Mouse (Mus musculus) megakaryocyte progenitor cell, adult 5-6 weeks (primary cell): ENCODE measurements around the gene Fgf18. TPM values are rescaled to one million over a fixed set of nuclear protein-coding genes. Genes with fewer than 3 reads are reported as not detected.

Experiments used
- ATAC-seq: replicated peaks from 2 replicates; pipeline ENCODE4 v1.8.0; 2016; ENCODE audit warnings: mild to moderate bottlenecking, moderate TSS enrichment, inconsistent platforms; ENCODE audit not compliant: poor library complexity
- total RNA-seq, 2 experiments: library from RNA; stranded (forward) in 1 of 2; stranded (reverse) in 1 of 2; fragments of 157-497, 149-512 nt in 1 of 2; fragments of 200-1000 nt in 1 of 2; gene quantifications; 2 replicates each; pipeline versions ENCODE4 v1.2.3 to v1.2.4; 2015 to 2017

Fgf18 gene
- total RNA-seq, 2 experiments from 2014 or later = not detected

DNA sequence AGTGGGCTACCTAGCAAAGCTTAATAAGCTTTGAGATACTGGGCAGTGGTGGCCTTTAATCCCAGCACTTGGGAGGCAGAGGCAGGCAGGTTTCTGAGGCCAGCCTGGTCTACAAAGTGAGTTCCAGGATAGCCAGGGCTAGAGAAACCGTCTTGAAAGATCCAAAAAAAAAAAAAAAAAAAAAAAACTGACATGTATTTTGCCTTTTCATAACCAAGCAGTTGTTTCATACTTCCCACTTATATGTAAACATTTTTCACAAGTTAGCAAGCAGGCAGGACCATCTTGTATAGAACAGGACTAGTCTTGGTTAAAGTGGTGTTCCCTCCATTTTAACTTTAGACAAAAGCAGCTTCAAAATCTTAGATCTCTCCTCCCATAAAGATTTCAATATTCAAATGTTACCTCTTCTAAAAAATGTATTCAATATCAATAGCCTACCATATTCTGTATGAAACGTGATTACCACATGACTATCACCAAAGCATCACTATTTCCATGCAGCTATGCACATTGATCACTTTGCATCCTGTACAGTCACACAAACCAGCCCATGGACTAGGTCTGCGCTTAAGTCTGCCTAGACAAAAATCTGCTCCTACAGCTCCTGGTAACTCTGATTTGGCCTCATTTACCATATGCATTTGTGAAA lies 4.1 kb upstream of the Fgf18 start:
- ATAC-seq = no peak

DNA sequence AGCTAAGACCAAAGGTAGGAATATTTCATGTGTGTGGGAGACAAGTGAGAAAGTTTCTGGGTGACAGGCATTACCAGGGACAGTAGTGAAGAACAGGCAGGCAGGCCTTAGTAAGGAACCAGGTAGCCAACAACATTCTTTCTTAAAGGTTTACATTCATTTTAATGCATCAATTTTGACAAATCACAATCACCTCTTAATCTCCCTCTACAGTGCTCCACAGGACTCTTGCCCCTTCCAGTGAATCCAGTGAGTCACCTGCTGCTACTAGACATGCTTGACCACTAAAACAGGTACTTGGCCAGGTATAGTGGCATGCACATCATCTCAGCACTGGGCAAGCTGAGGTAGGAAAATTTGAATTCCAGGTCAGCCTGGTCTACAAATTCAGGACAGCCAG lies 3.2 kb upstream of the Fgf18 start:
- no peak for ATAC-seq

DNA sequence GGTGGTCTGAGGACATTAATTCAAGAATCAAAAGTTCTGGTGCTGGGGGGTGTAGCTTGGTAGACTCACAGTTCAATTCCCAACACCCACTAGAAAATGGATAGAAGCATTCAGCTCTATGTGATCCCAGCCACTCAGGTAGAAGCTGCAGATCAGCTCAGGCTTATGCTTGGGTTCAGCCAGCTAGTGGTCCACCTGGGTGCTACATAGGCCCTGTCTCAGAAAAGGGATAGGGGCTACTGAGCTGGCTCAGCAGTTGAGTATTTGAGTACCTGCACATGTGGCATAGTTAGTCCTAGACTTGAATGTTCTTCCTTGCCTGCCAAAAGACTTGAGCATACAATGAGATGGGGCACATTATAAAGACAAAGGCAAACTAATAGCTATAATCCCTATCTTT lies 2.3 kb upstream of the Fgf18 start:
- no peak for ATAC-seq

DNA sequence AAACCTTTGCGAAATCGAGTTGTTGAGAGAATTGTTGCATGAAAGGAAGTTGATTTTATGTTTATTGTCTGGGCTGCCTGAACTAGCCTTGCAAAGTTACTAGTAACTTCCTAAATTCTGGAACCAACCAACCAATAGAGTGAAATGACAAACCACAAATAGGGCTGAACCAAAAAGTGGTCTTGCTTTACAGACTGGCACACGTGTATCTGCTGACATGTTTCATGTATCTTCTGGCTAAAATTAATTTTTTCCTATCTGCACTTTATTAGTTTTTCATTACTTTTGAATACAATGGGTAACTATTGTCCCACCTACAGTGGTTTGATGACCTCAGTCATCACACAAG lies 1.9 kb upstream of the Fgf18 start:
- peak; percentile 42 for ATAC-seq

DNA sequence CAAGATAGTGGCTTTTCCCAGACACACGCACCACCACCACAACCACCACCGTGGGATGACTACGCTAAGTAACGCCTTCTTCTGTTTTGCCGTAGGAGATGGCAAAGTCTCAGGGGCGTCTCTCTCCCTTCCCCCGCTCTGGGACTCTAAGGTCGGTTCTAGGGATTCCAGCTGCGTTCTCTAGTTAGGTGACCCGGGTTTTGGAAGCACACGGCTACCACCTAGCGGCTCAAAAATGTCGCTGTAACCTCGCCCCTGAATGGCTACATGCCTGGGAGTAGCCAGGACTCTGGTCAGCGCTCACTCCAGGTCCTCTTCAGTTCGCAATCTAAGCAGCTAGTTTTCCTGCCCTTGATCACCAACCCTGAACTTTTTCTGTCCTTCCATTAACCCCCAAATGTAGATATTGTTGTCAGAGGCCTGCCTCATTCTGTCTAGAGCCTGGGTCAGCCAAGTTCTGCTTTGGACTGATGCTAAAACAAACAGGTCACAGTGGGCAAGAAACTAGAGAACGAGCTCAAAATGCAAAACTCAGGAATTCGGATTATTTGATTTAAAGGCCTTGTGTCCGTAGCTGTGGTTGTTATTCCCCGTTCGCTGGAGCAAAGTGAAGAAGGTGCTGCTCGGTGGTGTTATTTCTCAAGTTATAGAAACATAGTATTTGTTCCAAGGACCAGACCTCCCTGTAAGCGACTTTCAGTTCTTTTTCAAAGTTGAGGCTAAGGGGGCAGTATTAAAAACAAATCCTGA lies 1.3 kb upstream of the Fgf18 start:
- ATAC-seq = peak; percentile 68

DNA sequence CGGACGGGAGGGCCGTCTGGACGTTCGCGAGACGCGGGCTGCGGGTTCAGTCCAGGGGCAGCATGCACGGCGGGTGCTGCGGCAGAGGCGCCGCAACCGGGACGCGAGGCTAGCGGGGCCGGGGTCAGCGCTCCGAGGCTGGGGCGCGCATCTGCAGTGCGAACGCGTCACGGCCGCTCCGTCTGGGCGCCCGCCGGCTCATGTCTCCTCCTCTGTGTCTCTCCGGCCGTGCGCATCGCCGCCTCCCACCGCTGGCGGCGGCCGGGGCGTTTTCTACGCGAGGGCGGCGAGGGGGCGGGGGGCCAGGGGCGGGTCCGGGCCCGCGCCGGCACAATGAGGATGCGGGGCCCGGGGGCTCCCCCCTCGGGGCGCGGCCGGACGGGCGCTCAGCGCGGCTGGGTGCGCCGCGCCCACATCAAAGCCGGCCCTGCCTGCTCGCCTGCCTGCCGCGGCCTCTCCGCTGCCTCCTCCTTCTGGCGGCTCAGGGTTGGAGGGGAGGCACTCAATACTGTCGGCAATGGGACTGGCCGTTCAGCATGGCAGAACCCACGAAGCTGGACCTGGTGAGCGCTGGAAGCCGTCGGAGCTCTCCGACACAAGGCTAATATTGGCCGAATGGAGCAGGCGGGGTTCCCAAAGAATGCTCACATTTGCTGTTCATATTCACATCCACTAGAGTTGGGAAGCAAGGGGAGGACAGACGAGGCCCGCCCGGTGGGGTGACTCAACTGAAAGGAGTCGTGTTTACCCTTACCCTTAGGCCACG lies 555 bp upstream of the Fgf18 start:
- peak; percentile 17; the same call in 1 of the 2 replicates for ATAC-seq

DNA sequence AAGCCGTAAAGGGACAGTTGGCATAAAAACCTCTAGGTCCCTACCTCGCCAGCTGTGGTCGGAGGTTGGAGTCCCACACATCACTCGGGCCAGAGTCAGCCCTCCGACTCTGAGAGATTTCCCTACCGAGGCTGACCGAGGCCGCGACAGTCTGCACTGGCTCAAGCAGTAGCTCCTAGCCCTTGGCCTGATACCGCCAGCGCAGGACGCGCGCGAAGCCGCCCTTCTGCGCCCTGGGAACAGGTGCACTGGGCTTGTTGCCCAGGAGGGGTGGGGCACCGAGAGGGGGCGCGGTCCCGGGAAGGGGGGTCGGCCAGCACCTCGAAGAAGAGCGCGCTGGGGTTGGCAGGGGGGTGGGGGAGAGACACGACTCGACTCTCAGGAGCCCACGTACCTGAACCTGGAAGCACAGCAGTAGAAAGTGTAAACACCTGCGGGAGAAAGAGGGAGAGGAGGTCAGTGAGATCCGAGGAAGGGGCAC lies 509 bp downstream of the Fgf18 start:
- no peak for ATAC-seq

DNA sequence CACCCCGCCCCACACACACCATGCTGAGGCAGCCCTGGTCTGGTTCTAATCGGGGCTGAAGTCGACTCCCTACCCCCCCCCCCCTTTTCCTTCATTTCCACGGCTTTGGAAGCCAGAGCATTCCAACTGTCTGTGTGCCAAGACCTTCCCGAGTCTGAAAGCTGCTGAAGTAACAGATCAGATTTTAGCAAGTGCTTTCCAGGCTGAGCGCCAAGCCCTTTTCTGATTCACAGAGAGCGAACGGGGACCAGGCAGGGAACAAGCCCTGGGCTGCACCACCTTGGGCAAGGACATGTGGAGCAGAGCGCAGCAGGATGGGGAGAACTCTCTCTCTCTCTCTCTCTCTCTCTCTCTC lies 1.1 kb downstream of the Fgf18 start:
- ATAC-seq = no peak

DNA sequence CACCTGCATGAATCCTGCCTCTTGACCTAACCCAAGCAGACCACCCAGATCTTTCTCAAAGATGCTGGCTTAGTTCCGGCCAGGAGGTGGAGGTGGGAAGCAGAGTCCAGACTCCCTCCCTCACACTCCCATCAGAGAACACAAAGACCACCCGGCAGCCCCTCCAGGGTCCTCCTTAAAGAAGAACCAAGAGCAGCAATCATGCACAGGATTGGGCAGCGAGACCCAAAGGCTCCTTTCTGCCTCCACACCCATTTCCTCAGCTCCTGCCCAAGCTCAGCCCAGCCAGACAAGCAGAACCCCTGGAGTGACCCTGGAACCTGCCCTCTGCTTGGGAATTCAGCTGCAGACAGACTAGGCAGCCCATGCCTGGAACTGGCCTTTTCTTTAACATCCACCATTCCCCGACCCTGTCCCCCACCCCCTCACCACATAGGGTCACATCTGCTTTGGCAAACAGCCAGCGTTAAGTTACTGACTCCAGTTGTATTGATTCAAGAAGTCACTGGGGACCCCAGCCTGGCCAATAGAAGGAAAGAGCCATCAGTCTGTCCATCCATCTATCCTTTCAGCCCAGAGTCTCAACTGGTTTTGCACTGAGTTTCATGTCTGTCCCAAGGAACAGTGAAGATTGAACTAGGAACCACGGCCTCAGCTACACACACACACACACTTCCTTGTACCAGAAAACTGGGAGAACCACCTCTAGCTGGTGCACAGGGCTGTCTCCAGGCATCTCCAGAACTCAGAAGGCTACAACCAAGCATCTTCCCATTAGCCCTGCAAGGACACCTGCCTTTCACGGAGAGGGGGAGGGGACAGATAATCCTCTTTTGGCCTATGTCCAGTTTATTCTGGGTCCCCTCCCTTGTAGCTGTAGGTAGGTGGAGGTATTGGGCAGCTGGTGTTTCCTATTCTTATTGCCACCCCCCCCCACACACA lies 1.7 kb downstream of the Fgf18 start:
- ATAC-seq = no peak

DNA sequence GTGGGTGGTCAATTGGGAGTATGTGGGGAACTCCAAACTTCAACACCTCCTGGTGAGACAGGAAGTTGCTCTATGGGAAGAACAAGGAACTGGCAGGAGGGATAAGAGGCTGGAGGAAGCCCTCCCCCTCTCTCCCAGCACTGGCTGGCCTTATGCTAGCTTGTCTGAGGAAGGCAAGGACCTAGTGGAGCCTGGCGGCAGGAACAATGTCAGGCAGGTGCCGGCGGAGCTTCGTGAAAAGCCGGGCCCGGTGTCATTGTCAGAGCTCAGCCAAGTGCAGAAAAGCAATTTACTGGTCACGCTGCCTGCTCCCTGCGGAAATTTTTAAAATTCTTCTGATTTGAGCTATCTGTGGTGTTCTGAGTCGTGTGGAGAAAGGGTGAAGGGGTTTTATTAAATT lies 3.3 kb downstream of the Fgf18 start:
- ATAC-seq = no peak

DNA sequence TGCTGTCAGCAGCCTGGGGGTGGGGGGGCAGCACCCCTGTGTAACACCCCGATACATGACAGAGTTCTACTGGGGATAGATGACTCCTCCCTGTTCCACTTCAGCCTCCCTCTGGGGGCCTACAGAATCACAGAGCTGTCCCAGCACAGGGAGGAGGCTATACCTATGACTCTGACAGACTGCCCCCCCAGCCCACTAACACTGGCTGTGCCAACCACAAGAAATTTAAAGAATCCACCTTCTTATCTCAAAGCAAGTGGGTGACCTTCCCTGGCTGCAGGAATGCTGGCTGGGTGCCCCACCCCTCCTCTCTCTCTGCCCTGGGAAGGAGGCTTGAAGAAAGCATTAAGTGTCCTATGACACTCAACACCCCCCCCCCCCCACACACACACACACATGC lies 4.4 kb downstream of the Fgf18 start:
- ATAC-seq = no peak

DNA sequence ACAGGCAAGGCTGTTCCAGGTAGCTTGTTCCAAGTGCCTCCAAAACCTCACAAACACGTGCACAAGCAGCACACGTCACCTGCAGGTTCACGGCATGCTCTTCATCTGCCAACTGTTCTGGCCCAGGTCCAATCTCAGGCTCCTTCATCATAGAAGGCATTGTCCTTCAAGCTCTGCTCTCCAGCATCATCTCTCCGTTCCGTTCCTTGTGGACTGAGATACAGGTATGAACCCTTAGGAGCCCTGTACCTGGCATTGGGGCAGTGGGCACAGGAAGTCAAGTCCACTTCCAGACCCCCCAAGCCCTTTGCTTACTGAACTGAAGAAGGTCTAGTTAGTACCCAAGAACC lies 7.1 kb downstream of the Fgf18 start:
- ATAC-seq = no peak

DNA sequence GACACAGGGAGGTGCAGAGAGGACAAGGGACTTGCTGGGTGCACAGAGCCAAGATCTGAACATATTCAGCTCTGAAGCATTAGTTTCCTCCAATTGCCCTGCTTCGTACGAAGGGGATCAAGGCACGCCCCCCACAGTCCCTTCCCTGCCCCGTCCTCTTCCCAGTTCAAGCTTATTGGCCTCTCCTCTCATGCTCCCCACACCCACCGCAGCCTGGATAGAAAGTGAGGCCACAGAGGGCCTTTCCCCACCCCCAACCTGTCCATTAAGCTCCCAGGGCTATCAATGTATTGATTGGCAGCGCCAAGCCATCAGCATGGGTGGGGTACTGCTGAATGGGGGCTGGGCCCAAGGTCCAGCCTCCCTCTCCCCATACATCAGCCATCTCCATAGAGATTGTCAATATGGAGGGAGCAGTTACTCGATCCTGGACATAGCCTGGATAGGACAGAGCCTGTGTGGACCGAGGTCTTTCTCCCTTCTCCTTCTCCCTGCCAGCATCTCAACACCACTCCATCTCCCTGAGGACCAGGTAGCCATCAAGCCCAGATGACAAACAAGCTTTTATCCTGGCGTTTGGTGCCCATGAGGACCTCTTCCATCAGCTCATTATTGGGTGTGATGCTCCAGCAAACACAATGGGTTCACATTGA lies 7.6 kb downstream of the Fgf18 start:
- no peak for ATAC-seq

DNA sequence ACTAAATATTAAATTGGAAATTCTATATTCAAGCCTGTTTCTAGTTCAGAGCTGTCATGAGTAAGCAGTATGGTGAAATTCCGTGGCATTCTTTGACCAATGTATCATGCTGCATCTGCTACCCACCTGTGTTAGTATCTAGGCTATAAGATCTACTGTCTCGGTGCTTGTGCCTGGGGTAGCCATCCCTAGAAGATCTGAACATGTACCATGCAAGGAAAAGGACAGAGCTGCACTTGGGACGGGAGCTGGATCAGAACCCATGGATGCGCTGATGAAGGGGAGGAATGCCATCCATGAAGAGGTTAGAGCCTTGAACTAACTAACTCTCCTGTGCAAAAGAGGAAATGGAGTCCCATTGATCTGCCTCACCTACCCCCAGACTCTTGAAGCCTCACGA lies 8.5 kb downstream of the Fgf18 start:
- ATAC-seq = no peak

DNA sequence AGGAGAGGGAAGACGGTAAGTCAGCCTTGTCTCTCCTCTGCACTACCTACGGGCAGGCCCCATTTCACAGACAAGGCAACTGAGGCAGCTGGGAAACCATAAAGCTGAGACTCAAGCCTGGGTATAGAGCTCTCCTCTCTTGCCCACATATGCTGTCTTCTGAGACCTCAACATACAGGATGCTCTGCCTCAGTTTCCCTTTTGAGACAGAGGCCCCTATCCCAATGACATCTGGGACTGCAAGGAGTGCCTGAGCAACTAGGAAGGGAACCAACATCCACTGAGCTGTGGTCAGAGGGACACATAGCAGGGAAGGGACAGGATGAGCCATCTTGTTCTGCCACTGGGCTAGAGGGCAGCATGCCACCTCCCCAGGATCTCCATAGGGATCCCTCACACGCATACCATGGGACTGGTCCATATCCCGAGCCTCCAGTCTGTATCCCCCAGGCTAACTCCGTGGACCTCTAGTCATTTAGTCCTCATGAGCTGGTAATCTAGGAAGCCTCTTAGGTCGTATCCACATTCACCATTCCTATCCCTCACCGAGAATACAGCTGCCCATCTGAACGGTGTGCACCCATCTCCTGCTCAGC lies 12.7 kb downstream of the Fgf18 start:
- no peak for ATAC-seq

DNA sequence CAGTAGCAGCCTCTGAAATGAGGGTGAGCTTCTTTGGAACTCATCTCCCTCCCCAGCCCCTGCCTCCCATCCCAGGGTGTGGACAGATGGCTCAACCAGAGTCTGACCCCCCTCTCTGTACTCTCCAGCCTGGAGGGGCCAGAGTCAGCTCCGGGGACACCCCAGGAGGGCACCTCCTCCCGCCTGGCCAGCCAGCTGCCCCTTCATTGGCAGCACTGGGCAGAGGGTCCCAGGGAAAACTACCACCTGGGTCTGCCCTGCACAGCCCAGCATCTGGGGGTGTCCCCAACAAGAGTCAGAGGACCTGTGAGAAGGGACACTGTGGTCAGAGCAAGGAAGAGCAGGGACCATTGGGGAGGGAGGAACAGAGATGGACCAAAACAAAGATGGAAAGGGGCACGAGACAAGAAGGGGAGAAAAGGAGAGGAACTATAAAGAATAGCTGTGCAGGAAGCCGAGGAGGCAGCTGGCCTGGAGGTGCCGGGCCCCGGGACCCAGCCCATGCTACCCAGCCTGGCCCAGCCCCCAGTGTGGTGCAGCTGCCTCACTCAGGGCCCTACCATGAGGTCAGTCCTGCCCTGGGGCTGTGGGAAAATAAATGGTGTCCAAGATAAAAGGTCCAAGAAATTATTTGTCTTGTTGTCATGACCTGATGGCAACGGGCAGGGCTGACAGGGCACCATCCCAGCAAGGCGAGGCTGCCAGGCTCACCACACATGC lies 14.4 kb downstream of the Fgf18 start:
- no peak for ATAC-seq

DNA sequence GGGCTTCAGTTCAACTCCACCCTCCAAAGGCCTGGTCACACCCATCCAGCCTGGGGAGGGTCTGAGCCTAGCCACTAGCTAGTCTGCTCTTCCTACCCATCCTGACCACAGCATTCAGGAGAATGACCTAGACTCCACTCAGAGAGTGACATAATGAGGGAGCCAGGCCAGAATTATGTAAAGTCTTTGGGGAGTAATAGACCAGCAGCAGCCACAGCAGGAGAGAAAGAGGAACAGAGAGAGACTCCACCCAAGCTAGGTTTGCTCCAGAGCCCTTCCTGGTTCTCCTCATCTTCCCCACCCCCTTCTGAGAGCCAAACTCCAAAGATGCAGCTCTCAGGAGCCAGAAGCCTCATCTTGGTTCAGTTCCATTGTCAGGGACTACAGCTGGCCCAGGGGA lies 20.1 kb downstream of the Fgf18 start:
- peak; percentile 55 for ATAC-seq

DNA sequence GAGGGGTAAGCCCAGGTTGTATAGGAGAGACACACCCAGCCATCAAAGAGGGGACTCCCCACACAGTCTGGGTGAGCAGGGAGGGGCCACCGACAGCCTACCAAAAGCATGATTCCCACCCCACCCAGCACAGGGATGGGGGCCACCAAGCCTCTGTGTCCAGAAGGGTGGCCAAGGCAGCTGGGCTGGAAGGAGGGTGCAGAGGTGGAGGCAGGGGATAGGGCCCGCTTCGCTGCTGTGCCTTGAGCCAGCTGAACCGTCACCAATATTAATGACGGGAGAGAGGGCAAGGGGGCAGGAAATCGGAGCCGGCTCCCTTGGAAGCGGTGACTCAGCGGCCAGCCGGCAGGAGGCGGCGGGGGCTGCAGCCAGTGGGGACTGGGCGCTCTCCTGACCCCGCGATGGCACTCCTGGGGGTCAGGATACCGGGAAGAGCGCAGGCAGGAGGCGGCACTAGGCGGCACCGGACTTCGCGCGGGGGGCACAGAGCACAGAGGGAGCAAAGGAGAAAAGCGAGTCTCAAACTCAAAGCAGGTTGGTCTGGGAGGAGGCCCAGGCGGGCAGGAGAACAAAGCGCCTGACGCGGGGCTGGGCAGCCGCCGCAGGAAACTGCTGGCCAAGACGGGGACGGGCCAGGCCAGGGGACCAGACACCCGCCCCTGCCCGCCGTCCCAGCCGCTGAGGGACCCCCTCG lies 24.5 kb downstream of the Fgf18 start:
- no peak for ATAC-seq

DNA sequence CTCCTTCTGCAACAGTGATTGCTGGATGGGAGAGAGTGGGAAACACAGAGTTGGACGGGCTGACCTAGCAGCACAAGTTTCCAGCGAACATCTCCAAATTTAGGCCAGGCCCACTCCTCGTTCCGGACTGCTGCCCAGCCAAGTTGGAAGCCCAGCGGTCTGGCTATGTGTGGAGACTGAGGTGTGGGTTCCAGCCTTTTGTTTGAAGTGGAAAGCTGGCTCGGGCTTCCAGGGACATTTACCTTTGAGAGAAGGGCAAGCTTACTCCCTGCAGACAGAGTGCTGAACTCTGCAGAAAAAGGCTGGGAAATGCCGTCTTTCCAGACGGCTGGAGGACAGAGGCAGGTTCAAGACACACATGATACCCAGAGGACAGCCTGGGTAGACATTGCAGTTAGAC lies 27.6 kb downstream of the Fgf18 start:
- no peak for ATAC-seq
